Mouse (Mus musculus) ES-E14 (cell line): ENCODE results near the gene Vcpkmt. TPM values are rescaled to one million over a fixed set of nuclear protein-coding genes. Genes with fewer than 3 reads are reported as not detected.

ENCODE experiments used
- DNase-seq: peaks from one replicate; pipeline ENCODE4 v3.0.0-alpha.2; 2013; ENCODE audit warnings: low read depth, low spot score
- H3K27ac ChIP-seq: 2 replicates; pipeline ENCODE4 v1.5.1; 2012; ENCODE audit warnings: low read depth, mild to moderate bottlenecking, low read length, moderate library complexity, mixed read lengths; ENCODE audit not compliant: poor library complexity, insufficient read depth, severe bottlenecking
- H3K36me3 ChIP-seq: 2 replicates; pipeline ENCODE4 v1.6.1; 2012; ENCODE audit warnings: mild to moderate bottlenecking, low read length, moderate library complexity, mixed read lengths; ENCODE audit not compliant: control insufficient read depth, poor library complexity, insufficient read depth, severe bottlenecking
- H3K4me1 ChIP-seq, 2 experiments: fragments of 150-350 bp in 1 of 2; sonication (generic) in 1 of 2; 2 replicates each; pipeline ENCODE4 v1.6.1; 2012; ENCODE audit warnings: low read length in 2 of 2, mild to moderate bottlenecking in 1 of 2, mixed read lengths in 1 of 2; ENCODE audit not compliant: control insufficient read depth in 2 of 2, insufficient read depth in 2 of 2, poor library complexity in 1 of 2
- H3K4me3 ChIP-seq, 2 experiments: fragments of 150-350 bp in 1 of 2; sonication (generic) in 1 of 2; 2 replicates each; pipeline ENCODE4 v1.5.1; 2012; ENCODE audit warnings: low read length in 2 of 2, low read depth in 1 of 2, mild to moderate bottlenecking in 1 of 2, mixed read lengths in 1 of 2; ENCODE audit not compliant: insufficient read depth in 1 of 2, poor library complexity in 1 of 2, severe bottlenecking in 1 of 2
- H3K9ac ChIP-seq: 2 replicates; pipeline ENCODE4 v1.6.1; 2012; ENCODE audit warnings: low read depth, mild to moderate bottlenecking, low read length, mixed read lengths; ENCODE audit not compliant: poor library complexity, insufficient read depth, severe bottlenecking
- H3K9me3 ChIP-seq: fragments of 150-350 bp; sonication (generic); 2 replicates; pipeline ENCODE4 v1.6.1; 2012; ENCODE audit warnings: low read depth, mild to moderate bottlenecking, low read length; ENCODE audit not compliant: control insufficient read depth, insufficient read depth
- CHD2 ChIP-seq: IDR thresholded peaks from 2 replicates; pipeline ENCODE4 v1.6.1; 2014; ENCODE audit warnings: mild to moderate bottlenecking, low read depth, low read length, inconsistent platforms
- HCFC1 ChIP-seq: IDR thresholded peaks from 2 replicates; pipeline ENCODE4 v1.6.1; 2012; ENCODE audit warnings: low read length, inconsistent platforms, borderline replicate concordance; ENCODE audit not compliant: insufficient read depth
- MAFK ChIP-seq: IDR thresholded peaks from 2 replicates; pipeline ENCODE4 v1.6.1; 2014; ENCODE audit warnings: mild to moderate bottlenecking, low read depth, low read length, inconsistent platforms; ENCODE audit not compliant: insufficient read depth
- ZC3H11A ChIP-seq: IDR thresholded peaks from 2 replicates; pipeline ENCODE4 v1.6.1; 2012; ENCODE audit warnings: low read depth, mild to moderate bottlenecking, inconsistent platforms, low read length, borderline replicate concordance
- ZNF384 ChIP-seq: IDR thresholded peaks from 2 replicates; pipeline ENCODE4 v1.6.1; 2012; ENCODE audit warnings: low read depth, low read length, inconsistent platforms
- in situ Hi-C, 2 experiments: fragments of 600-800 bp; cut with MboI; formaldehyde crosslinking; loops; one replicate each; pipeline ENCODE4 v1.15.1; 2025; ENCODE audit warnings: low sequenced_read_pairs in 2 of 2, inconsistent platforms in 1 of 2; ENCODE audit not compliant: unreplicated experiment in 2 of 2
- total RNA-seq: library from RNA; depleted of rRNA; stranded (reverse); fragments of 300-350 nt; gene quantifications from 2 replicates; pipeline ENCODE4 v1.2.3, GENCODE M21; 2012

The Vcpkmt gene
- total RNA-seq, 1 experiment = 7.5 TPM

DNA sequence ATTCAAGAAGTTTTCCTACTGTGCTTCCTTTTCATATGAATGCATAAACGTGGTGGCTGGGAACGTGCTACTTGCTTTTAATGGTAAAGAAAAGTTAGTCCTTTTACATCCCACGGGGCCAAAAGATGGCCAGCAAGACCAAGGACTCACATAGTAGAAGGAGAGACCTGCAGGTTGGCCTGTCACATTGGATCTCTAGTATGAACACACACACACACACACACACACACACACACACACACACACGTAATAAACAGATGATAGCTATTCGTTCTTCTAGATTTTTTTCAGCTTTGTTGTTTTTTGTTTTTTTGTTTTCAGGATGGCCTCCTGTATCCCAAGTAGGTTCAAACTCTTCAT, 422 bp upstream of the Vcpkmt start:
- Histone ChIP-seq H3K9me3 (no peaks in the 10 kb centered on the region), H3K4me3 (peak overlapping the region; percentile 60 to 69), H3K4me1 (peaks cover 0 to 2% of the 10 kb centered on the region in 2 experiments; a peak in 1 of 4 replicates), H3K9ac (peak overlapping the region; percentile 87; the same call in 1 of the 2 replicates), H3K27ac (no peak overlapping the region), H3K36me3 (peaks cover 8% of the 10 kb centered on the region; the same call in 1 of the 2 replicates)
- in situ Hi-C loops = no loop called here
- TF ChIP-seq HCFC1 (no peak), ZNF384 (no peak), MAFK (no peak), CHD2 (no peak), ZC3H11A (no peak)
- DNase-seq = no peak

DNA sequence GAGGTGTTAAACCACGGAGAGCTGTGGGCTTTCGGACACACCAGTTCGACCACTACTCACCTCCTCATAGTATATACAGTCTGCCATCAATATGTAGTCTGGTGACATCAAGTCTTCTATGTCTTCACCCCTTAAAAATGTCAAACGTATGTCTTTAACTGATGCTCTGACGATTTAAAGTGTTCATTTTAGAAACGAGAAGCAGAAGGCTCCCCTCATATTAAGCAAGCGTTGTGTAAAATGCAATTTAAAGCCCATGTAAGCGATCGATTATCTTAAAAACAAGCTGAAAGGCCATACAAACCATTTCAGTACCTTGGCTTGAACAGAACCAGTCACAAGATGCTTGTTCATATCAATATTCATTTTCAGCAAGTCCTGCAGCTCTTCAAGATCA, 614 bp downstream of the Vcpkmt start:
- Histone ChIP-seq H3K36me3 (peaks cover 13% of the 10 kb centered on the region; the same call in 1 of the 2 replicates), H3K27ac (no peak overlapping the region)

DNA sequence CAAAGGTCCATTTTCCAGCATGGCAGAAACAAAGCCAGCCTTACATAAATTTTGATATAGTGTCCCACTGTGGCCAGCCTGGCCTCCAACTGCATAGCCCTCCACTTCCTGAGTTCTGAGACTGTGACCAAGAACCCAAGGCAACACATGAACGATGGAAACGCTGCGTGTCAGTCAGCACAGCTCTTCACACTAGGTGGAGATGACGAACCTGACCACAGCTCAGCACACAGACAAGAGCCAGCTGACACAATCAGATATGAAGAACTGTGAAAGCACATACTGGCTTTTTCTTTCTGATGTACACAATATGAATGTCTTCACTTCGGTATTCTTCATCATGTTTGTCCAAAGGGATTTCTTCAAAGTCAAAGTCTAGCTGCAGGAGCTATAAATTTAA, 3.2 kb downstream of the Vcpkmt start:
- in situ Hi-C loops = no loop called here
- peaks cover 14% of the 10 kb centered on the region; the same call in 1 of the 2 replicates for H3K36me3 ChIP-seq
- no peak for DNase-seq
- TF ChIP-seq ZNF384 (no peak), ZC3H11A (no peak), CHD2 (no peak), MAFK (no peak), HCFC1 (no peak)
- no peaks in the 10 kb centered on the region for H3K9me3 ChIP-seq
- H3K4me3 ChIP-seq = no peak overlapping the region
- H3K27ac ChIP-seq = no peak overlapping the region
- H3K4me1 ChIP-seq = peaks cover 0 to 14% of the 10 kb centered on the region in 2 experiments; a peak in 2 of 4 replicates
- H3K9ac ChIP-seq = no peak overlapping the region

More for the DNA sequence above, 614 bp downstream of the Vcpkmt start:
- TF ChIP-seq ZNF384 = no peak
- no peak for TF ChIP-seq HCFC1
- TF ChIP-seq CHD2 = no peak
- TF ChIP-seq ZC3H11A = no peak
- TF ChIP-seq MAFK = no peak
- Histone ChIP-seq H3K4me3 (peak overlapping the region; percentile 60 to 69), H3K9me3 (no peaks in the 10 kb centered on the region), H3K4me1 (peaks cover 0 to 2% of the 10 kb centered on the region in 2 experiments; a peak in 1 of 4 replicates), H3K9ac (peak overlapping the region; percentile 87)
- in situ Hi-C loops = no loop called here
- no peak for DNase-seq

DNA sequence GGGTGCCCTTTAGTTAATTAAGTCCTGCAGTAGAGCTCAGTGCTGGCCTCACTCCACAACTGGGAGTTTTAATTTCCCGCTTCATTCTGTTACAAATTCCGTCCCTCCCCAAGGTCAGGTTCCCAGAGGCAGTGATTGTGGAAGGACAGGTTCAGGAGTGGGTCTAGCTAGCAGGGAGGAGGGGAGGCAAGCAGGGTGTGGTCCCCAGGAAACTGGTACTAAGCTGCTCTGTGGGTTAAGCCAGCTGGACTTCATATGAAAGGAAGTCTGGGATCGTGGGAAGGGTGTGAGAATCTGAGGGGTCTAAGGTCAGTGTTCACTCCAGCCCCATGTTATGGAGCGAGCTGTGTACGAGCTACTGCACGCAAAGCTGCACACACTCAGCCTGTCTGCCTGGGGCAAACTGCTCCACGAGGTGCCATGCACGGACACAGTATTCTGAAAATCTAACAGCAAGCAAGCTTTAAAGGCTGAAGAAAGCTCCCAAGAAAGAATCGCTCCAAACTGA, 6.7 kb downstream of the Vcpkmt start:
- no peak for DNase-seq
- Histone ChIP-seq H3K9me3 (no peaks in the 10 kb centered on the region), H3K9ac (no peak overlapping the region), H3K27ac (no peak overlapping the region), H3K4me3 (no peak overlapping the region), H3K36me3 (peaks cover 14% of the 10 kb centered on the region; the same call in 1 of the 2 replicates), H3K4me1 (peaks cover 3 to 14% of the 10 kb centered on the region in 2 experiments; a peak in 3 of 4 replicates)
- TF ChIP-seq ZNF384 = no peak
- TF ChIP-seq ZC3H11A = no peak
- no peak for TF ChIP-seq HCFC1
- no peak for TF ChIP-seq MAFK
- TF ChIP-seq CHD2 = no peak
- in situ Hi-C loops = no loop called here
